Mouse (Mus musculus): ENCODE results near the gene Dgkg. TPM values are rescaled to one million over a fixed set of nuclear protein-coding genes. Genes with fewer than 3 reads are reported as not detected.
A peak's percentile ranks its signal among the peaks of the same experiment; 100 is the strongest.

Gene Dgkg
- polyA plus RNA-seq, 1 experiment from 2014 or later: 2.1 TPM

DNA sequence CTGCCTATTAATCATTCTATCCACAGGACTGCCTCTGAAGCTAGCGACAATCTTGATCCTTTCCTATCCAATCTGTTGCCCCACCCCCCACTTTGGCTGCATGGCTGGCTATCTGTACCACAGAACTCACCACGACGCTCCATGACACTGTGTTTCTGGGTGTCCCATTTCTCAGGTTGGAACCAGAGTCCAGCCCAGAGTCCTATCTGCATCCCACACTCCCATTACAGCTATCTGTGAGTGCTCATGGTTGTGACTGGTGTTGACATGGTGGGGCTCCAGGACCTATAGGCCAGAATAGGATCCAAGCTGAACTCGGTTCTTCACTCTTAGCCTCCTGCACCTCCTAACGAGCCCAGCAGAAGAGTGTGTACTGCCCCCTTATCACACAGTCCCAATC lies 107.7 kb downstream of the Dgkg start:
- no peaks in the 10 kb centered on the region for H3K27me3 ChIP-seq (ENCODE audit: control insufficient read depth, insufficient read depth, low read length)
- 77% methylated on average over 5 of the region's 5 CpGs for WGBS
- H3K36me3 ChIP-seq (ENCODE audit: control insufficient read depth, insufficient read depth, low read length): no peaks in the 10 kb centered on the region
- H3K9ac ChIP-seq (ENCODE audit: low read length): no peak overlapping the region
- H3K4me3 ChIP-seq (replicated peaks; ENCODE audit: low read length): no peak overlapping the region
- peak overlapping the region; percentile 63; the same call in 1 of the 2 replicates for H3K4me2 ChIP-seq (ENCODE audit: low read depth, low read length)
- no peak overlapping the region for H3K27ac ChIP-seq (ENCODE audit: low read length)
- H3K4me1 ChIP-seq (ENCODE audit: control insufficient read depth, insufficient read depth, low read length): peaks cover 28% of the 10 kb centered on the region
- no peaks in the 10 kb centered on the region for H3K9me3 ChIP-seq (replicated peaks; ENCODE audit: control insufficient read depth, low read length)
- ATAC-seq (ENCODE audit: insufficient read depth, low FRiP score): no peak

DNA sequence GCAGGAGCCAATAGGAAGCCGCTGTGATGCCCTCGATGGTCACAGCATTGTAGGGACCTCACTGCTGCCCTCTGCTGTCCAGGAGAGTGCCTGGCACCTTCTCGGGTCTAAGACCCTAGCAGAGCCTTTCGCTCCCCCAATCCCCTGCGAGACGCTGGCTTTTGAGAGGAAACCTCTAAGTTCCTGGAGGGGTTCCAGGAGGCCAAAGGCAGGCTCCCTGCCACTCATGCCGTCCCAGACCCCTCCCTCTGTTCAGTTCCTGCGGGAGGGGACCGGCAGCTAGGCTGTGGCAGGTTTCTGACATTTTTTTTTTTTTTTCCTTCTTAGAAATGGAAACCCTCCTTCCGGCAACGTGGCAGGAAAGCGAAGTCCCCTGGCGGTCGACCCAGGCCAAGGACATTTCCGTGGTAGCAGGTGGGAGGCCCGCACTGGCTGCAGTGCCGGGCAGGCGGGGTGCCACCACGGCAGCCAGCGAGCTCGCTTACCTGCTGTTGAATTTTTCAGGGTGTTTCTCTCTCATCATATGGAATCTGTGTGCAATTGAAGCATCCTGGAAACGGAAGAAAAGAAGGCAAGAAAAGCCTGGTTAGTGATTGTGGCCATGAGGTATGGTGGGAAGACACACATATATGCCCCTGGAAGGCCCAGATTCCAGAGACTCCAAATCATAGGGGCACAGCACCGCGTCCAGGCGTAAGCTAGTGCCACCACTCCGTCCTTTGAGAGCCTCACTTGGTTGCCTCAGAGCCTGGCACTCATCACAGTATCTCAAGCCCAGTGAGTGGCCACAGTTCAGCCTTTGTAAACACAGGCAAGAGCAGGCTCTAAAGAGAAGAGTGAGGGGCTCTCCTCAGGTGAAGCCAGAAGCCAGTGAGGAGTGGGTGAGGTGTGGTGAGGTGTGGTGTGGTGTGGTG lies 108.6 kb downstream of the Dgkg start:
- peak overlapping the region; percentile 19; the same call in 1 of the 2 replicates for H3K27ac ChIP-seq (ENCODE audit: low read length)
- no peaks in the 10 kb centered on the region for H3K36me3 ChIP-seq (ENCODE audit: control insufficient read depth, insufficient read depth, low read length)
- peak overlapping the region; percentile 72 for H3K9ac ChIP-seq (ENCODE audit: low read length)
- peak; percentile 65 for ATAC-seq (ENCODE audit: insufficient read depth, low FRiP score)
- peak overlapping the region; percentile 63 for H3K4me2 ChIP-seq (ENCODE audit: low read depth, low read length)
- peak overlapping the region; percentile 45 for H3K4me3 ChIP-seq (replicated peaks; ENCODE audit: low read length)
- WGBS: 7% methylated on average over 26 of the region's 26 CpGs
- H3K4me1 ChIP-seq (ENCODE audit: control insufficient read depth, insufficient read depth, low read length): peaks cover 28% of the 10 kb centered on the region
- no peaks in the 10 kb centered on the region for H3K9me3 ChIP-seq (replicated peaks; ENCODE audit: control insufficient read depth, low read length)
- H3K27me3 ChIP-seq (ENCODE audit: control insufficient read depth, insufficient read depth, low read length): no peaks in the 10 kb centered on the region

DNA sequence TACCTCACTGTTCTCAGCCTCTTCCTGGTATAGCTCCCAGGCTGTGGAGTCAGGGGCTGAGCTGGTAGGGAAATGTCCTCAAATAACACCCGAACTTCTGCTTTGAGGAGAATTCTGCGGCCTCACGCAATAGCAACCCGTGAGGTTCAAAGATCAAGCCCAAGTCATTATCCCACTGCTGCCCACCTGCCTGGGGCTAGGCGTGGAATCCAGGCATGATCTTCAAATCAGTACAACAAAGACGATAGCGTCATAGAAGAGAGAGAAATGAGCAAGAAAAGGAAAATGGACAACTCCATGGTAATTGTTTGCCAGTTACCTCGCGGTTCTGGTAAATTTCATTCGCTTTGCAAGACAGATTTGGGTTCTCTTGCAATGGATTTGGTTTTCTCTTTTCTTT lies 109.3 kb downstream of the Dgkg start:
- Histone ChIP-seq H3K4me3 (replicated peaks; ENCODE audit: low read length) (no peak overlapping the region), H3K9me3 (replicated peaks; ENCODE audit: control insufficient read depth, low read length) (no peaks in the 10 kb centered on the region), H3K27ac (ENCODE audit: low read length) (no peak overlapping the region), H3K9ac (ENCODE audit: low read length) (no peak overlapping the region), H3K4me1 (ENCODE audit: control insufficient read depth, insufficient read depth, low read length) (peaks cover 27% of the 10 kb centered on the region), H3K4me2 (ENCODE audit: low read depth, low read length) (peak overlapping the region; percentile 63), H3K27me3 (ENCODE audit: control insufficient read depth, insufficient read depth, low read length) (no peaks in the 10 kb centered on the region), H3K36me3 (ENCODE audit: control insufficient read depth, insufficient read depth, low read length) (no peaks in the 10 kb centered on the region)
- 62% methylated on average over 10 of the region's 10 CpGs for WGBS
- ATAC-seq (ENCODE audit: insufficient read depth, low FRiP score): no peak

DNA sequence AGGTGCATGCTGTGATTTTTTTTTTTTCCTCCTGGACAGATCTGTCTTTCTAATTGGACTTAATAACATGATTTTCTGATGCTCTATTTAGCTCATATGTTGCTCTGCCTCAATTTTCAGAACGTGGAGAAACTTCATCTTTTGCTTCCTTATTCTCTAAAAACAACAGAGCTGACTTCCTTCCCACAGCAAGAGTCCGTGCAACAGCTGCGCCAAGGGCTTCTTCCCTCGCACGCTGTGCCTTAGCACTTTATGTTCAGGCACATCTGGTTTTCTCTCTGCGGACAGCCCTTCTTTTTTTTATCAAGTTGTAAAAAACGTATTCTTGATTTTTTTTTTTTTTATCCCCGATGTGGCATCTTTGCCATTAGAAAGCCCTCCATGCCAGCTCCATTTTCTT lies 111.2 kb downstream of the Dgkg start:
- Histone ChIP-seq H3K4me1 (ENCODE audit: control insufficient read depth, insufficient read depth, low read length) (peaks cover 19% of the 10 kb centered on the region), H3K9ac (ENCODE audit: low read length) (no peak overlapping the region), H3K9me3 (replicated peaks; ENCODE audit: control insufficient read depth, low read length) (no peaks in the 10 kb centered on the region), H3K36me3 (ENCODE audit: control insufficient read depth, insufficient read depth, low read length) (no peaks in the 10 kb centered on the region), H3K4me3 (replicated peaks; ENCODE audit: low read length) (no peak overlapping the region), H3K27me3 (ENCODE audit: control insufficient read depth, insufficient read depth, low read length) (no peaks in the 10 kb centered on the region), H3K4me2 (ENCODE audit: low read depth, low read length) (no peak overlapping the region), H3K27ac (ENCODE audit: low read length) (peak overlapping the region; percentile 89)
- WGBS: 63% methylated on average over 8 of the region's 8 CpGs
- no peak for ATAC-seq (ENCODE audit: insufficient read depth, low FRiP score)

DNA sequence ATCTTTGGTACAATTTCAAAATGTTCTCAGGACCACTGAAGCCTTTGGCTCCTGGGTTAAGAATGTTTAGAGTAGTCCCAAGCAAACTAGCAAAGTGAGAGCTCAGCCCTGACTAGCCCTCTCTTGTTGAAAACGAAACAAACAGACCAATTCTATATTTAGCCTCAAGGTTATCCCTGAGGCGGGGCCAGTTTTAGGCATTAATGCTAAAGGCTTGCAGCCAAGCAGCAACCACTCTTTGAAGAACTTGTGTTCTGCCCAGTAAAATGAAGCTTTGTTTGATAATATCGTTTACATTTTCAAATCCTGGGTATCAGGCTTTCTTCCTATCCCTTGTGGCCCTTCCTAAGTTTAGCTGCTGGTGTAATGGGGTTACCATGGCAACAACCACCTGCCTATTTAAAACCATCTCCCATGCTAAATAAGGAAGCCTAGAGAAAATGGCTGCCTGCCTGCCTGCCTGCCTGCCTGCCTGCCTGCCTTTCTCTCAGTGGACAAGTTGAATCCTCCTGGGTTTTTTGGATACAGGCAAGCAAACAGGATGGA lies 111.9 kb downstream of the Dgkg start:
- peaks cover 19% of the 10 kb centered on the region for H3K4me1 ChIP-seq (ENCODE audit: control insufficient read depth, insufficient read depth, low read length)
- peak overlapping the region; percentile 89 for H3K27ac ChIP-seq (ENCODE audit: low read length)
- 5% methylated on average over 3 of the region's 3 CpGs for WGBS
- peak; percentile 72 for ATAC-seq (ENCODE audit: insufficient read depth, low FRiP score)
- no peaks in the 10 kb centered on the region for H3K36me3 ChIP-seq (ENCODE audit: control insufficient read depth, insufficient read depth, low read length)
- no peaks in the 10 kb centered on the region for H3K27me3 ChIP-seq (ENCODE audit: control insufficient read depth, insufficient read depth, low read length)
- H3K4me2 ChIP-seq (ENCODE audit: low read depth, low read length): no peak overlapping the region
- no peak overlapping the region for H3K4me3 ChIP-seq (replicated peaks; ENCODE audit: low read length)
- 0 out of 2 replicates have a peak overlapping the region, but pooled peaks have one; percentile 22 for H3K9ac ChIP-seq (ENCODE audit: low read length)
- H3K9me3 ChIP-seq (replicated peaks; ENCODE audit: control insufficient read depth, low read length): no peaks in the 10 kb centered on the region

DNA sequence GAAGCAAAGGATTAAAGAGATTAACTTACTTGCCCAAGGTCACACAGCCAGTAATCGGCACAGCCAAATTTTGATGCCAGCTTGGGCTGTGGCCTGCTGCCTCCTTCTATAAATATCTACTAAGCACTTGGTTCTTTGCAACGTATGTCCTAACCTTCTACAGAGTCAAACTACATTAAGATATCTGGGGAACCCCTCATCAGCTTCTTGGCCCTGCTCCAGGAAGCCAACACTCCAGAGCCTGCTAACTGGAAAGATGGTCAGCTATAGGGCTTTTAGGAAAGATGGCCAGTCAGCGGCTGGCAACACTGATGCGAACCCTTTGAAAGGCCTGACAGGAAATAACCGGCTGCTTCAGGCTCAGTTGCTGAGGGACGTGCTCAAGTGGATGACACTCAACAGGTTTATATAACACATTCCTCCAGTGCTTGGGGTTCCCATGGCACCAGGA lies 114.3 kb downstream of the Dgkg start:
- 55% methylated on average over 6 of the region's 6 CpGs for WGBS
- Histone ChIP-seq H3K9ac (ENCODE audit: low read length) (no peak overlapping the region), H3K4me1 (ENCODE audit: control insufficient read depth, insufficient read depth, low read length) (peaks cover 17% of the 10 kb centered on the region), H3K9me3 (replicated peaks; ENCODE audit: control insufficient read depth, low read length) (no peaks in the 10 kb centered on the region), H3K4me3 (replicated peaks; ENCODE audit: low read length) (no peak overlapping the region), H3K4me2 (ENCODE audit: low read depth, low read length) (no peak overlapping the region), H3K27ac (ENCODE audit: low read length) (no peak overlapping the region), H3K27me3 (ENCODE audit: control insufficient read depth, insufficient read depth, low read length) (no peaks in the 10 kb centered on the region), H3K36me3 (ENCODE audit: control insufficient read depth, insufficient read depth, low read length) (no peaks in the 10 kb centered on the region)
- ATAC-seq (ENCODE audit: insufficient read depth, low FRiP score): no peak

DNA sequence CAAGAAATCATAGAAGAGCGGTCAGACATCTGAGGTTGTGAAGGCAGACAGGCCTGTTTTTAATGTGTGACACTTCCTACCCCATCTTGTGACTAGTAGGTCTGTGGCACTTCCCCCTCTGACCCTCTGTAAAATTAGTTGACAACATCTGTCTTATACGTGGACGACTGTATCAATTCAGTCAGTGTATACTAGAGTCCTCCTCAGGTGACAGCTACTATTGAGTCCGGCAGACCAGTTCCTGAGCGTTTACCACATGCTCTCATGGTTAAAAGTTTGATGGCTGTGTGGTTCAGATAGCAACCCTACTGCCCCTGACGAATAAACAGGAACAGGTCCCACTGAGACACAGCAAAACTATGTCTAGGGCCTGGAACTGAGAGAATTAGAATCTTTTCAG lies 117.7 kb downstream of the Dgkg start:
- Histone ChIP-seq H3K36me3 (ENCODE audit: control insufficient read depth, insufficient read depth, low read length) (no peaks in the 10 kb centered on the region), H3K4me3 (replicated peaks; ENCODE audit: low read length) (no peak overlapping the region), H3K9ac (ENCODE audit: low read length) (no peak overlapping the region), H3K27me3 (ENCODE audit: control insufficient read depth, insufficient read depth, low read length) (no peaks in the 10 kb centered on the region), H3K9me3 (replicated peaks; ENCODE audit: control insufficient read depth, low read length) (no peaks in the 10 kb centered on the region), H3K4me2 (ENCODE audit: low read depth, low read length) (no peak overlapping the region), H3K4me1 (ENCODE audit: control insufficient read depth, insufficient read depth, low read length) (no peaks in the 10 kb centered on the region), H3K27ac (ENCODE audit: low read length) (no peak overlapping the region)
- 69% methylated on average over 6 of the region's 6 CpGs for WGBS
- ATAC-seq (ENCODE audit: insufficient read depth, low FRiP score): no peak

DNA sequence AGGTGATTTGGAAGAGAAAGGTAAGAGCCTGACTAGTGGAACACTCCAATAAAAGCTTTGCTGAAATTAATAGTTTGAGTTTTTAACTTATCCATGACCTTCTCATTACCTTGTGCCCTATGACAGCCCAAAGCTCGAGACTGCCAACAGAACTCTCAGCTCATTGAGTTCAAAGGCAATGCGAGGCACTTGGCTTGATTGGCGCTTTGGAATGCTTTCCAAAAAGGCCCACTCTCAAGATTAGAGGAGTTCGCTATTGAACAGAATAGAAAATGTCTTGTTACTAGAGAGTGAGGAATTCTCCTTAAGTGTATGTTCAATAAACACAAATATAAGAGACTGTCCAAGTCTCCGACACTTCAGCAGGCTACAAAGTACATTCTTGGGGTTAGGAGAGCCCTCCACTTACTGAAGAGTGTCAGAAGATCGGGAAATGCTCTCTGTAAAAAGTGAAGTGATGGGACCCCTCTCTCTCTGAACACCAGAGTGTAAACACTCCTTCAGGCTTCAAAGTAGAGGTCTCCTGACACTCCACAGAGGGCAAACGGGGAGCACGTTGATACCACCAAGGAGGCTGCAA lies 120.3 kb downstream of the Dgkg start:
- no peaks in the 10 kb centered on the region for H3K36me3 ChIP-seq (ENCODE audit: control insufficient read depth, insufficient read depth, low read length)
- H3K4me1 ChIP-seq (ENCODE audit: control insufficient read depth, insufficient read depth, low read length): no peaks in the 10 kb centered on the region
- 55% methylated on average over 8 of the region's 8 CpGs for WGBS
- H3K27ac ChIP-seq (ENCODE audit: low read length): no peak overlapping the region
- H3K27me3 ChIP-seq (ENCODE audit: control insufficient read depth, insufficient read depth, low read length): no peaks in the 10 kb centered on the region
- H3K4me3 ChIP-seq (replicated peaks; ENCODE audit: low read length): no peak overlapping the region
- H3K4me2 ChIP-seq (ENCODE audit: low read depth, low read length): no peak overlapping the region
- H3K9me3 ChIP-seq (replicated peaks; ENCODE audit: control insufficient read depth, low read length): no peaks in the 10 kb centered on the region
- no peak overlapping the region for H3K9ac ChIP-seq (ENCODE audit: low read length)
- ATAC-seq (ENCODE audit: insufficient read depth, low FRiP score): no peak

DNA sequence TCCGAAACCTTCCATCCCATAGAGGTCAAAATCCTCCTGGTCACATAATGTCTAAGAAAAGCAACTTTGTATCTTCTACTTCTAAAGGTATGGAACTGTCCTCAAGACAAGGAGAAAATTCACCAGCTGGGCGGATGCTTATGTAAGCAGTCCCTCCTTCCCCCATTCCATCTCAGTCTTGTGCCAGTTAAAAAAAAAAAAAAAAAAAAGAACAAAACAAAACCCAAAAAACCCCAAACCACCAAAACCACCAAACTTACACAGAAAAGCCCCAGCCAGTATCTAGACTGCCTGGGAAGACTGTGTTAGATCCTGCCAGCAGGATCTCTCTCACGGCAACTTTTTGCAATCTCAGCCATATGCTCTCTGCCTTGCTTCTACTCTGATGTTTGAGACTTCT lies 123.9 kb downstream of the Dgkg start:
- Histone ChIP-seq H3K9me3 (replicated peaks; ENCODE audit: control insufficient read depth, low read length) (no peaks in the 10 kb centered on the region), H3K9ac (ENCODE audit: low read length) (no peak overlapping the region), H3K36me3 (ENCODE audit: control insufficient read depth, insufficient read depth, low read length) (no peaks in the 10 kb centered on the region), H3K4me2 (ENCODE audit: low read depth, low read length) (no peak overlapping the region), H3K4me1 (ENCODE audit: control insufficient read depth, insufficient read depth, low read length) (no peaks in the 10 kb centered on the region), H3K27ac (ENCODE audit: low read length) (no peak overlapping the region), H3K27me3 (ENCODE audit: control insufficient read depth, insufficient read depth, low read length) (no peaks in the 10 kb centered on the region), H3K4me3 (replicated peaks; ENCODE audit: low read length) (no peak overlapping the region)
- WGBS: 90% methylated on average over 3 of the region's 3 CpGs
- ATAC-seq (ENCODE audit: insufficient read depth, low FRiP score): no peak
